Mouse (Mus musculus) bone marrow, adult 2 months (tissue): Measurements from ENCODE around the gene Ankrd13b. TPM values are rescaled to one million over a fixed set of nuclear protein-coding genes. Genes with fewer than 3 reads are reported as not detected.

Experiments
- H3K27ac ChIP-seq: fragments of 200-500 bp; 2 replicates; pipeline ENCODE4 v1.5.1; 2012; ENCODE audit warnings: low read depth, mild to moderate bottlenecking, control low read depth, inconsistent platforms, low read length; ENCODE audit not compliant: control insufficient read depth, poor library complexity, insufficient read depth
- H3K4me1 ChIP-seq: fragments of 200-500 bp; 2 replicates; pipeline ENCODE4 v1.6.1; 2011; ENCODE audit warnings: low read length; ENCODE audit not compliant: control insufficient read depth, insufficient read depth
- H3K4me3 ChIP-seq: fragments of 200-500 bp; replicated peaks from 2 replicates; pipeline ENCODE3; 2011; ENCODE audit warnings: mild to moderate bottlenecking, low read depth, low read length, control low read depth; ENCODE audit not compliant: control insufficient read depth
- CTCF ChIP-seq: fragments of 200-500 bp; IDR thresholded peaks from 2 replicates; pipeline ENCODE4 v1.5.1; 2011; ENCODE audit warnings: low read length, control low read depth; ENCODE audit not compliant: control insufficient read depth, insufficient read depth
- POLR2A ChIP-seq: fragments of 200-500 bp; IDR thresholded peaks from 2 replicates; pipeline ENCODE4 v1.6.1; 2011; ENCODE audit warnings: low read depth, mild to moderate bottlenecking, control low read depth, low read length, borderline replicate concordance; ENCODE audit not compliant: control insufficient read depth
- WGBS: fragments of 180-500 bp; shearing (Covaris S2); methylation state at CpG from one replicate; pipeline ENCODE4 v1.1.7; 2018; 5-methylcytosine and 5-hydroxymethylcytosine counted together
- polyA plus RNA-seq: library from polyadenylated mRNA; stranded (reverse); fragments of >200 nt; gene quantifications from 2 replicates; pipeline ENCODE4 v1.2.4, GENCODE M21; 2011; ENCODE audit warnings: low replicate concordance; ENCODE audit not compliant: missing spikeins, insufficient read depth, insufficient read length

The Ankrd13b gene
- polyA plus RNA-seq, 1 experiment = 5.7 TPM

DNA sequence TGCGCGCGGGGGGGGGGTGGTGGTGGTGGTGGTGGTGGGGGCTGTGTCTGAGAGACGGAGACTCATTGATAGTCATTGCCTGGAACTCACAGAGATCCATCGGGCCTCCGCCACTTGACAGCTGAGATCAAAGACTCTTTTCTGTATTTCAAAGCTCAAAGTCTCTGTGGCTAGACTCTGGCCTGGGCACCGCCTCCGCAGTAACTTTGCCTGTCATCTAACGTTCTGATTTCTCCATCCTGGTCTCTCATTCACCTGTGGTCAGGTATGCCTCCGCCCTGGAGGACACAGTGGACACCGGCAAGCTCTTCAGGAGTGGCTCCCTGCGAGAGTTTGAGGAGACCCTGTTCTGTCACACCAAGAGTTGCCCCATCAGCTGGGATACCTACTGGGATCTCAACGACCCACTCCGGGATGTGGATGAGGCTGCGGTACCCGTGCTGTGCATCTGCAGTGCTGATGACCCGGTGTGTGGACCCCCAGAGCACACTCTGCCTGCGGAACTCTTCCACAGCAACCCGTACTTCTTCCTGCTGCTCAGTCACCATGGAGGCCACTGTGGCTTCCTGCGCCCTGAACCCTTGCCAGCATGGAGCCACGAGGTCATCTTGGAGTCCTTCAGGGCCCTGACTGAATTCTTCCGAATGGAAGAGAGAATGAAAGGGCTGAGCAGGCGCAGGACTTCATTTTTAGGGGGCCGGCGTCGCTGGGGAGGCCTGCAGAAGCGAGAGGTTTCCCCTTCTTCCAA is 28.7 kb upstream of the Ankrd13b start:
- TF ChIP-seq CTCF = no peak
- TF ChIP-seq POLR2A = no peak
- 35% methylated on average over 27 of the region's 27 CpGs for WGBS
- Histone ChIP-seq H3K4me1 (peaks cover 10% of the 10 kb centered on the region), H3K27ac (peak overlapping the region; percentile 85), H3K4me3 (no peak overlapping the region)

- Histone ChIP-seq H3K4me1 (peaks cover 11% of the 10 kb centered on the region), H3K27ac (no peak overlapping the region), H3K4me3 (no peak overlapping the region)
- WGBS = 82% methylated on average over 5 of the region's 5 CpGs
- TF ChIP-seq POLR2A (no peak), CTCF (no peak)
Measured at GRCm38 (mm10) chr11:77516553-77517425, 27.3 kb upstream of the Ankrd13b start.

DNA sequence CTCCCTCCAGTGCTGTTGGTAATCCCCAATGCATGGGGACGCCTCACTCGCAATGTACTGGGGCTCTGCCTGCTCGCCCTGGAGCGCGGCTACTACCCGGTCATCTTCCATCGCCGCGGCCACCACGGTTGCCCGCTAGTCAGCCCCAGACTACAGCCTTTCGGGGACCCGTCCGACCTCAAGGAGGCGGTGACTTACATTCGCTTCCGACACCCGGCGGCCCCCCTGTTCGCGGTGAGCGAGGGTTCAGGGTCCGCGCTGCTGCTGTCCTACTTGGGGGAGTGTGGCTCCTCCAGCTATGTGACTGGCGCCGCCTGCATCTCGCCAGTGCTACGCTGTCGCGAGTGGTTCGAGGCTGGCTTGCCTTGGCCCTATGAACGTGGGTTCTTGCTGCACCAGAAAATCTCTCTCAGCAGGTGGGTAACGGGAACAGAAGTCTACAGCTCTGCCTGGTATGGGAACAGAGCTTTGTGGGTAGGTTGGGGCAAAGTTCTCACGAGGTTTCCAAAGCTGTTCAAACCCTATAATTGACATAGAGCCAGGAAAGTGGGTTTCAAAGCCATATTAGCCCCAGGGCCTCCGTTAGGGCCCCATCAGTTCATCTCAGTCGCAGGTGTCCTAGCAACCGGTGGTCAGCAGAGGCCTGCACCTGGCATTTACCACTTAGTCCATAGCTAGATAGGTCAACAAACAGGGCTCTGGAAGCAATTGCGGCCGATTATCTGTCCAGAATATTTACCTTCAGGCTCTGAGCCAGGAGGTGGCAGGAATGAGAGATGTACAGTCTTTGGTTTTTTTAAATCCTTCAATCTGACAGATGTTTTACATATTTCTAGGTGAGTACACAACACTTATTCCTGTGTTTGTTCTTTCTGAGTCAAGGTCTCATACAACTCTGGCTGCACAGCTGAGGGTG is 26.4 kb upstream of the Ankrd13b start, which contains the start of gene Trp53i13:
Trp53i13 (minus strand) TSS at position 344 of the 916 bp plus-strand sequence.
- H3K27ac ChIP-seq = peak within 1 kb of the TSS; percentile 79
- TF ChIP-seq POLR2A (peak; percentile 13; the same call in 1 of the 2 replicates), CTCF (no peak)
- WGBS = 8% methylated on average over 39 of the region's 39 CpGs
- peak within 1 kb of the TSS; percentile 59 for H3K4me3 ChIP-seq
- H3K4me1 ChIP-seq = peaks cover 11% of the 10 kb centered on the region

- Histone ChIP-seq H3K4me1 (peaks cover 11% of the 10 kb centered on the region), H3K4me3 (peak within 1 kb of the TSS; percentile 59), H3K27ac (peak within 1 kb of the TSS; percentile 79)
- TF ChIP-seq POLR2A (peak; percentile 76; the same call in 1 of the 2 replicates), CTCF (no peak)
- WGBS = under 1% methylated on average over 71 of the region's 72 CpGs
Measured at GRCm38 (mm10) chr11:77514832-77515636, 25.6 kb upstream of the Ankrd13b start, which contains the start of gene Abhd15. TSS of gene Abhd15 (plus strand) at chr11:77515121.

DNA sequence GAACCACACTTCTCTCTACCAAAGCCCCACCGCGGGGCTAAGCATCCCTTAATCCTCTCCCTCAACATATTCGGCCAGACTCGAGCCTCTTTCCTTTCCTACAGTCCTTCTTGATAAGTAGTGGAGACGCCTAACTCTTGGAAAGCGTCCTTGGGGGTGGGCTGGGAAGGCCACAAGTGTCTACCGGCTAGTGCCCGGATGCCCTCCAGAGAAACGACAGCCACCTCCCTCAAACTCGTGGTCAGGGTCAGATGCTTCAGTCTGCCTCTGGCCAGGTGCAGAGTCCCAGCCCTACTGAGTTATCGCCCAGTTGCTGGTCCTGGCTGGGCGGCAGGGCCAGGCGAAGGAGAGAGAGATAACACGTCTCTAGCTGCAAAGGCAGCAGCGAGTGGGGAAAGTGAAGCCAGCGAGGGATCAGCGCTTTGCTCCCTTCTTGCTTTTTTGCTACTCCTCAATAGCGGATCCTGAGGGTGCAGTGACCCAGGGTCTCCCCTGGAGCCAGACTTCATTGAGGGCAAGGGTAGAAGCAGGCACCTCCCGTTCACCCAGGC is 24.9 kb upstream of the Ankrd13b start:
- TF ChIP-seq POLR2A = no peak
- no peak for TF ChIP-seq CTCF
- Histone ChIP-seq H3K4me1 (peaks cover 9% of the 10 kb centered on the region), H3K4me3 (peak overlapping the region; percentile 41), H3K27ac (peak overlapping the region; percentile 5)
- WGBS = 9% methylated on average over 19 of the region's 19 CpGs

GRCm38 (mm10) chr11:77513811-77514170 is 24.3 kb upstream of the Ankrd13b start:
- 10% methylated on average over 10 of the region's 10 CpGs for WGBS
- Histone ChIP-seq H3K4me1 (peaks cover 9% of the 10 kb centered on the region), H3K27ac (peak overlapping the region; percentile 14; the same call in 1 of the 2 replicates), H3K4me3 (peak overlapping the region; percentile 83)
- no peak for TF ChIP-seq POLR2A
- TF ChIP-seq CTCF = no peak
